Mouse (Mus musculus) olfactory bulb, adult 2 months (tissue): ENCODE data around the gene Gpatch8.

Experiments
- CTCF ChIP-seq: fragments of 200-500 bp; IDR thresholded peaks from 2 replicates; pipeline ENCODE4 v1.5.1; 2012; ENCODE audit warnings: low read depth, mild to moderate bottlenecking, low read length, moderate library complexity; ENCODE audit not compliant: insufficient read depth
- POLR2A ChIP-seq: fragments of 200-500 bp; IDR thresholded peaks from 2 replicates; pipeline ENCODE4 v1.6.1; 2012; ENCODE audit warnings: mild to moderate bottlenecking, low read depth, low read length, moderate library complexity; ENCODE audit not compliant: insufficient read depth

DNA sequence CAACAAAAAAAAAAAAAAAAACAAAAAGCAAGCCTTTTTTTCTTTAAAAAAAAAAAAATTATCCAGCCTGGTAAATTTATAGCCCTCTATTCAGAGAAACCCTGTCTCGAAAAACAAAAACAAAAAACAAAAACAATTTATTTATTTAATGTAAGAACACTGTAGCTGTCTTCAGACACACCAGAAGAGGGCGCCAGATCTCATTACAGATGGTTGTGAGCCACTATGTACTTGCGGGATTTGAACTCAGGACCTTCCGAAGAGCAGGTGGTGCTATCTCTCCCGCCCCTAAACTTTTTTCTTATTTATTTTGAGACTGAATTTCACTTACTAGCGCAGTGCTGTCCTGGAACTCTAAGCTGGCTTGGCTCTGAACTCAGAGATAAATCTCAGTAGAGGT is 11.0 kb upstream of the Gpatch8 start:
- TF ChIP-seq POLR2A (no peak), CTCF (no peak)
